In genomic region chr2:25402377-25402971, GRCm38 (mm10) we compare ENCODE assay signal across 8 mouse cellular contexts. TPM values are rescaled to one million over a fixed set of nuclear protein-coding genes. Genes with fewer than 3 reads are reported as not detected.
DNase-seq lines count a peak whose midpoint lies in the region; ATAC-seq lines count a peak whose summit lies in the region.

No protein-coding gene starts in this region.

- intact Hi-C loops in left cerebral cortex, postnatal 10 days (cut with DNase I): no loop called here

- peak; percentile 97 for DNase-seq in ZHBTc4 (ENCODE audit: low read depth, low spot score)
- DNase-seq in cerebellum, postnatal 25 days: peak; percentile 73 to 83
- DNase-seq in gastrocnemius, adult 8-10 months (ENCODE audit: low spot score in 2 of 2): peak; percentile 42 to 59
- peak; percentile 62 to 87 for DNase-seq in left cerebral cortex, postnatal 10 days (ENCODE audit: extremely low spot score in 1 of 2, low spot score in 2 of 2)
- DNase-seq in right cerebral cortex, postnatal 14 days: peak; percentile 83
- DNase-seq in urinary bladder, postnatal 4 days (ENCODE audit: low spot score in 2 of 2): peak; percentile 54 to 82

- peak; percentile 62 for ATAC-seq in inflammation-experienced regulatory T-cells, adult 6 months
- ATAC-seq in megakaryocyte progenitor cell, adult 5-6 weeks (replicated peaks; ENCODE audit: poor library complexity): peak; percentile 89

RNA-seq across cellular contexts. Expression of gene Npdc1, which starts 3.3 kb away (rescaled TPM):
- 10 to 100 TPM; 12.6 to 19.9 (median 15.7) TPM for total RNA-seq in gastrocnemius, adult 8-10 months (2022)
- polyA plus RNA-seq in inflammation-experienced regulatory T-cells, adult 6 months (2017; shearing (Covaris generic)): 1 to 10 TPM; 2.8 to 6.1 (median 6.0) TPM
- total RNA-seq in left cerebral cortex, postnatal 10 days (2021): 100 to 1,000 TPM; 401 to 408 TPM
- 1.5 TPM in 1 of 2 replicates, not detected in the other for total RNA-seq in megakaryocyte progenitor cell, adult 5-6 weeks (2015)
- total RNA-seq in megakaryocyte progenitor cell, adult 5-6 weeks (2017): 0.27 TPM in 1 of 2 replicates, not detected in the other

RNA-seq across cellular contexts. Expression of gene Entpd2, which starts 6.8 kb away (rescaled TPM):
- 1 to 10 TPM; 3.8 to 8.0 (median 6.2) TPM for total RNA-seq in gastrocnemius, adult 8-10 months (2022)
- 1 to 10 TPM in 1 of 3 experiments, under 1 TPM in 1, not detected in 1; 0.49 to 1.3 TPM for polyA plus RNA-seq in inflammation-experienced regulatory T-cells, adult 6 months (2017; shearing (Covaris generic))
- 10 to 100 TPM; 12.2 to 15.6 TPM for total RNA-seq in left cerebral cortex, postnatal 10 days (2021)
- total RNA-seq in megakaryocyte progenitor cell, adult 5-6 weeks (2015): not detected in 2 replicates
- not detected in 2 replicates for total RNA-seq in megakaryocyte progenitor cell, adult 5-6 weeks (2017)

RNA-seq across cellular contexts. Expression of gene Fut7, which starts 20.6 kb away (rescaled TPM):
- total RNA-seq in gastrocnemius, adult 8-10 months (2022): not detected
- polyA plus RNA-seq in inflammation-experienced regulatory T-cells, adult 6 months (2017; shearing (Covaris generic)): 10 to 100 TPM in 1 of 3 experiments, 1 to 10 TPM in 2; 4.1 to 14.7 (median 7.2) TPM
- under 1 TPM; 0.22 to 0.41 TPM for total RNA-seq in left cerebral cortex, postnatal 10 days (2021)
- total RNA-seq in megakaryocyte progenitor cell, adult 5-6 weeks (2015): 11.1 and 12.5 TPM in 2 replicates
- 21.4 and 24.2 TPM in 2 replicates for total RNA-seq in megakaryocyte progenitor cell, adult 5-6 weeks (2017)

RNA-seq across cellular contexts. Expression of gene Abca2, which starts 26.0 kb away (rescaled TPM):
- total RNA-seq in gastrocnemius, adult 8-10 months (2022): 10 to 100 TPM; 14.6 to 19.4 (median 16.0) TPM
- polyA plus RNA-seq in inflammation-experienced regulatory T-cells, adult 6 months (2017; shearing (Covaris generic)): 10 to 100 TPM; 31.4 to 59.3 (median 41.8) TPM
- total RNA-seq in left cerebral cortex, postnatal 10 days (2021): 100 to 1,000 TPM; 113 to 121 TPM
- 66.7 and 70.5 TPM in 2 replicates for total RNA-seq in megakaryocyte progenitor cell, adult 5-6 weeks (2015)
- 26.9 and 29.5 TPM in 2 replicates for total RNA-seq in megakaryocyte progenitor cell, adult 5-6 weeks (2017)

RNA-seq across cellular contexts. Expression of gene Sapcd2, which starts 30.4 kb away (rescaled TPM):
- not detected for total RNA-seq in gastrocnemius, adult 8-10 months (2022)
- polyA plus RNA-seq in inflammation-experienced regulatory T-cells, adult 6 months (2017; shearing (Covaris generic)): 10 to 100 TPM in 1 of 3 experiments, under 1 TPM in 2; 0.44 to 10.5 (median 0.80) TPM
- total RNA-seq in left cerebral cortex, postnatal 10 days (2021): 1 to 10 TPM; 9.6 to 9.9 TPM
- 6.0 and 10.8 TPM in 2 replicates for total RNA-seq in megakaryocyte progenitor cell, adult 5-6 weeks (2015)
- 5.8 and 6.7 TPM in 2 replicates for total RNA-seq in megakaryocyte progenitor cell, adult 5-6 weeks (2017)

Comparison
In these comparisons a context has a peak if more than half of its experiments do, and no peak if none do; other contexts are left out.
1. Peak in every context shown above with its lines: DNase-seq and ATAC-seq.
2. RNA of gene Npdc1, which starts 3.3 kb away (total RNA-seq): 401 to 408 TPM in left cerebral cortex, postnatal 10 days; 12.6 to 19.9 TPM in gastrocnemius, adult 8-10 months and 0.27 to 1.5 TPM in megakaryocyte progenitor cell, adult 5-6 weeks; every median in the first group is over 10 times any median in the second.
3. RNA of gene Entpd2, which starts 6.8 kb away (total RNA-seq): 12.2 to 15.6 TPM in left cerebral cortex, postnatal 10 days and 3.8 to 8.0 TPM in gastrocnemius, adult 8-10 months; not detected in megakaryocyte progenitor cell, adult 5-6 weeks; every median in the first group is over 4 times any median in the second.
4. RNA of gene Fut7, which starts 20.6 kb away (total RNA-seq): 11.1 to 24.2 TPM in megakaryocyte progenitor cell, adult 5-6 weeks; 0.22 to 0.41 TPM in left cerebral cortex, postnatal 10 days and not detected in gastrocnemius, adult 8-10 months; every median in the first group is over 4 times any median in the second.